Mouse (Mus musculus): ENCODE measurements at regions not wholly inside any gene's neighbourhood (a gene's known extent, or its start where the extent isn't known, plus 50 kb on each side); places are given as distances from the start of the nearest gene placed in this dataset.

DNA sequence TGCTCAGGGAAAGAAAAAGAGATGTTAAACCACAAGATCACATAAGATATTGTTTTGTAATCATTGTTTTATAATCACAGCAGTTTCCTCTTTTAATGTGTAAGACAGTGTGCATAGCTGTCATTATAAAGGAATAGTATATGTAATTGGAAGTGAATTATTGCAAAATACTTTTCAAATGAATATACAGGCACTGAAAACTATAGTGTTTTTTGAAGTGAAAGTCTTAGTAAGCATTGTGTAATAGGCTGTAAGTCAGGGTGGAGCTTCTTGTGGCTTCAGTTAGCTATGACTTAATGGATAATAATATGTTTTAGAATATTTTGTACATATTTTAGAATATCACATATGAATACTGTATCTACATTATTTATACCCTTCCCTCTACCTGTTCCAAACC, 333.7 kb upstream of the Tusc1 start:
- TF ChIP-seq POLR2A (IDR thresholded peaks at IDR 0.05; ENCODE audit: borderline replicate concordance, extremely low read depth, low read depth, low read length) (no peak), CTCF (IDR thresholded peaks at IDR 0.05; ENCODE audit: insufficient read depth, low read length) (no peak)
